Mouse (Mus musculus) stomach, embryonic 16.5 days (tissue): ENCODE measurements around the gene Trim37. TPM values are rescaled to one million over a fixed set of nuclear protein-coding genes. Genes with fewer than 3 reads are reported as not detected.
"Not testable (repeated sequence)": the region's sequence is repeated elsewhere in the genome, so short reads cannot be mapped to it uniquely, and the experiment has no call there.

Experiments used
- ATAC-seq: fragments of 200-750 bp; cut with Nextera tagmentation; 2 replicates; pipeline ENCODE4 v1.8.0; 2017; ENCODE audit warnings: moderate number of reproducible peaks, moderate TSS enrichment; ENCODE audit not compliant: insufficient read depth, low FRiP score
- H3K27ac ChIP-seq: fragments of 300-500 bp; sonication (generic); 2 replicates; pipeline ENCODE4 v1.5.1; 2014; ENCODE audit warnings: low read length
- H3K27me3 ChIP-seq: fragments of 300-500 bp; sonication (generic); 2 replicates; pipeline ENCODE4 v1.6.1; 2014; ENCODE audit warnings: low read length, control low read depth, mixed read lengths; ENCODE audit not compliant: control insufficient read depth, insufficient read depth
- H3K36me3 ChIP-seq: fragments of 300-500 bp; sonication (generic); 2 replicates; pipeline ENCODE4 v1.6.1; 2014; ENCODE audit warnings: low read length; ENCODE audit not compliant: control insufficient read depth, insufficient read depth
- H3K4me1 ChIP-seq: fragments of 300-500 bp; sonication (generic); 2 replicates; pipeline ENCODE4 v1.6.1; 2014; ENCODE audit warnings: low read length, control low read depth, mixed read lengths; ENCODE audit not compliant: control insufficient read depth, insufficient read depth
- H3K4me2 ChIP-seq: fragments of 300-500 bp; sonication (generic); 2 replicates; pipeline ENCODE4 v1.6.1; 2014; ENCODE audit warnings: low read depth, low read length, mixed read lengths
- H3K4me3 ChIP-seq: fragments of 300-500 bp; sonication (generic); replicated peaks from 2 replicates; pipeline ENCODE4 v1.5.1; 2014; ENCODE audit warnings: mild to moderate bottlenecking, low read length
- H3K9ac ChIP-seq: fragments of 300-500 bp; sonication (generic); 2 replicates; pipeline ENCODE4 v1.6.1; 2014; ENCODE audit warnings: low read length
- H3K9me3 ChIP-seq: fragments of 300-500 bp; sonication (generic); replicated peaks from 2 replicates; pipeline ENCODE4 v1.6.1; 2016; ENCODE audit warnings: low read length, control low read depth; ENCODE audit not compliant: control insufficient read depth
- WGBS: fragments of 180-500 bp; shearing (Covaris S2); extraction: QIAGEN DNeasy Blood & Tissue Kit; methylation state at CpG from one replicate; pipeline ENCODE4 v1.1.7; 2014; 5-methylcytosine and 5-hydroxymethylcytosine counted together
- microRNA counts: library from miRNA; unstranded; fragments of <30 nt; microRNA quantifications from one replicate; lab custom pipeline; 2016
- microRNA-seq: library from miRNA; unstranded; fragments of <30 nt; microRNA quantifications from one replicate; pipeline ENCODE4, GENCODE M21; 2016
- polyA plus RNA-seq: library from polyadenylated mRNA; unstranded; fragments of >200 nt; fragmentation: Nextera tagmentation; extraction: Ambion mirVana; gene quantifications from 2 replicates; pipeline ENCODE4 v1.2.1, GENCODE M21; 2015

Trim37 gene
- polyA plus RNA-seq, 1 experiment from 2014 or later = 22.7 TPM

DNA sequence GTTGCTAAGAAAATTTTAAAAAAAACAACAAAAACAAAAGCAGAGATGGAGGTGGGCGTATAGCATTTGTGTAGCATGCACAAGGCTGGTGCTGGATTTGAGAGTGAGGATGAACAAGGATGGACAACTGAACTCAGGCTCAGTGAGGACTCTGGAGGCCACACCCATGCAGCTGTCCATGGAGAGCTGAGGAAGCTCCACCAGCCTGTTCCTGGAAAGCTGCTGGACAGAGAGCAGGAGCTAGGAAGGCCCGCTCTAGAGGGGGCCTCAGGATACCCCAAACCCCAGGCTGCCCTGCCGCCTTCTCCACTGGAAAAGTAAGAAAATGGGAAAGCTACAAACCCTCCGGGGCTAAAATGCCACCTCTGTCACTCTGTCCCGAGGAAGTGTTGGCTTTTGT is 130.4 kb downstream of the Trim37 start:
- 89% methylated on average over 5 of the region's 5 CpGs for WGBS

DNA sequence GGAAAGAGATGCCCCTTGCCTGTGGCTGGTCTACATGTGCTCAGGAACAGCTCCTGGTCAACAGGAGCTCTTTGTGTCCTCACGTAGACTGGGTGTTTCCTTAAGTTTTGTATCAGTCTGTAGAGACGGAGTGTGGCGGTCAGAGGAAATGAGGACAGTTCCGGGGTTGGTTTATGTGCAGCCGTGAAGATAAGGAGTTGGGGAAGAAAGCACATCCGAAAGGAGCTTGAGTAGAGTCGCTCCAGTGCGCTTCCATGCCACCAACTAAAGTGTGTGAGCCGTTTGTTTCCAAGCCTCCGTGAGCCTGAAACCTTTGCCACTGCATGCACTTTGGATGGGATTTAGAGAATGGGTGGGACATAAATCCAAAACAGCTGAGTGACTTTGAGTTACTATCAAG is 132.9 kb downstream of the Trim37 start:
- Histone ChIP-seq H3K4me2 (no peak overlapping the region), H3K9me3 (no peaks in the 10 kb centered on the region), H3K27me3 (no peaks in the 10 kb centered on the region), H3K4me3 (no peak overlapping the region), H3K4me1 (no peaks in the 10 kb centered on the region), H3K27ac (no peak overlapping the region), H3K36me3 (no peaks in the 10 kb centered on the region), H3K9ac (no peak overlapping the region)
- 66% methylated on average over 10 of the region's 10 CpGs for WGBS
- ATAC-seq = no peak

More for the DNA sequence above, 130.4 kb downstream of the Trim37 start:
- Histone ChIP-seq H3K4me2 (no peak overlapping the region), H3K9me3 (no peaks in the 10 kb centered on the region), H3K9ac (no peak overlapping the region), H3K4me3 (no peak overlapping the region), H3K27ac (no peak overlapping the region), H3K36me3 (no peaks in the 10 kb centered on the region), H3K4me1 (no peaks in the 10 kb centered on the region), H3K27me3 (no peaks in the 10 kb centered on the region)
- ATAC-seq = no peak

DNA sequence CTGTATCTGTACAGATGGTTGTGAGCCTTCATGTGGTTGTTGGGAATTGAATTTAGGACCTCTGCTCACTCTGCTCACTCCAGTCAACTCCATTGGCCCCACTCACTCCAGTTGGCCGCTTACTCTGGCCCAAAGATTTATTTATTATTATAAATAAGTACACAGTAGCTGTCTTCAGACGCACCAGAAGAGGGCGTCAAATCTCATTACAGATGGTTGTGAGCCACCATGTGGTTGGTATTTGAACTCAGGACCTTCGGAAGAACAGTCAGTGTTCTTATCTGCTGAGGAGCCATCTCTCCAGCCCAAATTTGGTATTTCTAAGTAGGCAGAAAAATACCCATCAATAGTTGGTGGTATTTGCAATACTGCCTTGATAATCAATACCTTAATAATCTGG is 134.8 kb downstream of the Trim37 start:
- not testable (repeated sequence) for H3K9ac ChIP-seq, H3K36me3 ChIP-seq, H3K27me3 ChIP-seq, H3K4me2 ChIP-seq, ATAC-seq, H3K9me3 ChIP-seq, H3K4me3 ChIP-seq, H3K4me1 ChIP-seq, H3K27ac ChIP-seq
- 66% methylated on average over 4 of the region's 4 CpGs for WGBS

DNA sequence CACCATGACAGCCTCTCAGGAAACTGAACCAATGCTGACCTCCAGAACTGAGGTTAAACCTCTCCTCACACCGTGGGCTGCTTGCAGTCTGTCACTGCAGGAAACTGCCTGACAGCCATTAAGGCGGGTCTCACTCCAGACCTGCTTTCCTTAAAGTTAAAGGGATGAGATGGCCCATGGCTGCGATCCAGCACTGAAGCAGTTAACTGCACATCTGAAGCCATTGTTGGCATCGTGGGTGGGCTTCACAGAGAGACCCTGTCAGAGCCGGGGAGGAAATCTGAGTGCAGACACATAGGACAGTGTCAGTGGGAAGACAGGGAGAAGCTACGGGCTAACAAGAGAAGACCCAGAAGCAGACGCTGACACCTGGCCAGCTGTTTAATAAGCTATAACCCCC is 137.1 kb downstream of the Trim37 start:
- WGBS = 20% methylated on average over 7 of the region's 7 CpGs
- Histone ChIP-seq H3K4me1 (no peaks in the 10 kb centered on the region), H3K27ac (no peak overlapping the region), H3K9me3 (no peaks in the 10 kb centered on the region), H3K4me2 (no peak overlapping the region), H3K27me3 (no peaks in the 10 kb centered on the region), H3K36me3 (no peaks in the 10 kb centered on the region), H3K9ac (no peak overlapping the region), H3K4me3 (no peak overlapping the region)
- ATAC-seq = no peak

DNA sequence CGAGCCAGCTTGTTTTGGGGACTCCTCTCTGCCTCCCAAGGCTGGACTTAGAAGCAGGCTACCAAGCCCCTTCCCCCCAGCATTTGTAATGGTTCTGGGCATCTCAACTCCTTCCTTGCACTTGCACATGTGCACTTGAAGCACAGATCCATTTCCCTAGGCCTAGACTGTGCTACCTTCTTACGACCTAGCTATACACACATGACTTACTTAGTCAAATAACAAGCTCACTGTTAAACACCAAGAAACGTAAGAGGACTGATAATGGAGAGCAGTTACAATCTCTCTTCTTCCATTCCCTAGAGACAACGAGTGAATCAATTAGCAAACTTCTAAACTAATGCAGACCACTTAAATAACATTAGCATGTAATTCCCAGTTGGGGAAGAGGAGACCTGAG is 139.4 kb downstream of the Trim37 start:
- Histone ChIP-seq H3K36me3 (no peaks in the 10 kb centered on the region), H3K4me1 (no peaks in the 10 kb centered on the region), H3K9ac (no peak overlapping the region), H3K27ac (no peak overlapping the region), H3K4me3 (no peak overlapping the region), H3K4me2 (no peak overlapping the region), H3K9me3 (no peaks in the 10 kb centered on the region), H3K27me3 (no peaks in the 10 kb centered on the region)
- WGBS = 53% methylated on average over 4 of the region's 4 CpGs
- no peak for ATAC-seq

DNA sequence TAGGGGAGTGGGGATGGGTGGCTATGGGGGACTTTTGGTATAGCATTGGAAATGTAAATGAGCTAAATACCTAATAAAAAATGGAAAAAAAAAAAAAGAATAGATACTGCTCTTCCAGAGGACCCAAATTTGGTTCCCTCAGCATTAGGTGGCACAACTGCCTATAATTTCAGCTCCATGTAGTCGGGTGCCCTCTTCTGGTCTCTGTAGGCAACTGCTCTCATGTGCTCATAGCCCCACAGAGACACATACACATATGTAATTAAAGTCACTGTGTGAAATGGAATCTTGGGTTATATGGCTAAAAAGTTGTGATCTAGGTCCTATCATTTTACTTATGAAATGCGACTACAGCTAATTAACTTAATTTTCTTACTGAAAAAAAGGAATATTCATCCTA is 141.9 kb downstream of the Trim37 start:
- no peak overlapping the region for H3K27ac ChIP-seq
- no peak for ATAC-seq
- no peak overlapping the region for H3K4me2 ChIP-seq
- no peaks in the 10 kb centered on the region for H3K36me3 ChIP-seq
- no peak overlapping the region for H3K9ac ChIP-seq
- H3K9me3 ChIP-seq = no peaks in the 10 kb centered on the region
- H3K27me3 ChIP-seq = no peaks in the 10 kb centered on the region
- H3K4me3 ChIP-seq = no peak overlapping the region
- H3K4me1 ChIP-seq = no peaks in the 10 kb centered on the region
- WGBS = 84% methylated on average over 2 of the region's 2 CpGs

MicroRNAs within 50 kb of the gene (microRNA counts, 519-probe panel; counts per million panel counts)
- microRNA mmu-miR-301a (lab: Ali Mortazavi, UCI) = 3,823 counts per million, percentile 90 among the panel's probes with 10 or more counts

Small RNAs within 50 kb of the gene (microRNA-seq; reads per million reads assigned to microRNA genes)
- gene Mir301 = 1,067 reads per million, percentile 77 among the genes with 10 or more reads in this experiment

Other genes with a start within 250 kb of the Trim37 start
- gene Ypel2, start 133.4 kb upstream of the Trim37 start, polyA plus RNA-seq = 7.7 and 8.1 TPM in 2 replicates
- 34.9 and 41.5 TPM in 2 replicates for gene Gdpd1, start 53.0 kb upstream of the Trim37 start, polyA plus RNA-seq
- 17.7 and 17.9 TPM in 2 replicates for gene Smg8, start 40.3 kb upstream of the Trim37 start, polyA plus RNA-seq
- gene Prr11, start 18.4 kb upstream of the Trim37 start, polyA plus RNA-seq = 6.0 and 6.9 TPM in 2 replicates
- gene Ska2, start 17.8 kb upstream of the Trim37 start, polyA plus RNA-seq = 42.4 and 47.2 TPM in 2 replicates
- gene Ppm1e, start 231.9 kb downstream of the Trim37 start, polyA plus RNA-seq = 1.5 and 1.9 TPM in 2 replicates